ENCODE assay signal across 22 mouse cellular contexts in the genomic region with DNA sequence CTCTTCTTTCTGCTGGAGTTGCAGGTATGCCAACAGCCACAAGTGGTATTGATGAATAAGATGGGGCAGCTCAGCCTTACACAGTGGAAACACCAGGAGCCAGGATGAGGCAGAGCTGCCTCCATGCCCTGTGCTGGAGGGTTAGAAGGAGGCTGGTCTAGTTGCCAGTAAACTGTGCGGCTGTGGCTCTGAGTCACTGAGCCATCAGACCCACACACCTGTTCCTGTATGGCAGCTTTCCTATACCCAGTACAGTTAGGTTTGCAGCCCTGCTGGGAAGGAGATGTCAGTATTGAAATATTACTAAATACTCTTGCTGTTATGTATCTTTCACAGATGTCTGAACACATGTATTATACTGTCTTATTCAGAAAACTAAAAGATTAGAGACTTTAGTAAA. TPM values are rescaled to one million over a fixed set of nuclear protein-coding genes. Genes with fewer than 3 reads are reported as not detected.
A peak's percentile ranks its signal among the peaks of the same experiment; 100 is the strongest.
DNase-seq lines count a peak whose midpoint lies in the region; ATAC-seq and TF ChIP-seq lines count a peak whose summit lies in the region.
"Had no signal": no experiment of that assay in that cellular context is flagged by ENCODE, and none has a peak within 500 bp of the region (broad histone marks: within the 10 kb centered on the region; RNA-seq: fewer than 3 reads in every experiment).

No protein-coding gene starts in this region.

- H3K27ac ChIP-seq in embryonic fibroblast, embryonic 13.5 days (ENCODE audit: insufficient read depth, low read length), result 0 out of 2 replicates have a peak overlapping the region, but pooled peaks have one; percentile 14
- H3K27ac ChIP-seq in midbrain, embryonic 11.5 days (ENCODE audit: low read depth, low read length), result no peak overlapping the region
- H3K27ac ChIP-seq: heart, embryonic 10.5 days; hindbrain, embryonic 13.5 days; liver, embryonic 15.5 days had no signal

- peaks cover 10% of the 10 kb centered on the region for H3K36me3 ChIP-seq in midbrain, embryonic 11.5 days (ENCODE audit: control insufficient read depth, insufficient read depth, low read length)

- TF ChIP-seq CTCF in embryonic fibroblast, embryonic 13.5 days (IDR thresholded peaks at IDR 0.05; ENCODE audit: borderline replicate concordance, insufficient read depth, low read length), result no peak

- no peak overlapping the region for H3K9ac ChIP-seq in midbrain, embryonic 11.5 days (ENCODE audit: low read length)
- H3K9ac ChIP-seq: hindbrain, embryonic 13.5 days; liver, embryonic 15.5 days had no signal

- no peak for ATAC-seq in midbrain, embryonic 11.5 days (ENCODE audit: low FRiP score)
- ATAC-seq: forebrain, embryonic 14.5 days; inflammation-experienced regulatory T-cells, adult 6 months had no signal

- peaks cover 5% of the 10 kb centered on the region for H3K4me1 ChIP-seq in embryonic fibroblast, embryonic 13.5 days (ENCODE audit: control insufficient read depth, insufficient read depth, low read length)
- H3K4me1 ChIP-seq in midbrain, embryonic 11.5 days (ENCODE audit: control insufficient read depth, insufficient read depth, low read length), result no peaks in the 10 kb centered on the region
- H3K4me1 ChIP-seq: heart, embryonic 10.5 days; hindbrain, embryonic 13.5 days; liver, embryonic 15.5 days had no signal

- intact Hi-C loops in gastrocnemius, postnatal 36 days (cut with DNase I), result loop anchor here (5.0 kb wide), 1 partner anchor 85 kb away; the partner anchor contains the start of gene Fbxo30

- H3K9me3 ChIP-seq in midbrain, embryonic 11.5 days (ENCODE audit: control insufficient read depth, low read length), result no peaks in the 10 kb centered on the region
- H3K9me3 ChIP-seq: heart, embryonic 10.5 days; hindbrain, embryonic 13.5 days; liver, embryonic 15.5 days had no signal

- no peak overlapping the region for H3K4me2 ChIP-seq in midbrain, embryonic 11.5 days
- H3K4me2 ChIP-seq: hindbrain, embryonic 13.5 days; liver, embryonic 15.5 days had no signal

- no peaks in the 10 kb centered on the region for H3K27me3 ChIP-seq in midbrain, embryonic 11.5 days (ENCODE audit: control insufficient read depth, insufficient read depth, low read length)
- H3K27me3 ChIP-seq: hindbrain, embryonic 13.5 days; liver, embryonic 15.5 days had no signal

- WGBS in midbrain, embryonic 11.5 days, result 86% methylated on average over 1 of the region's 1 CpGs

- DNase-seq in cerebellum, adult 18-20 months, result peak; percentile 32 to 54
- no peak for DNase-seq in cerebellum, adult 8-10 months
- peak; percentile 8 for DNase-seq in gastrocnemius, postnatal 10 days
- no peak for DNase-seq in gastrocnemius, postnatal 36 days
- DNase-seq in 3T3-L1 (ENCODE audit: low read depth, low spot score), result peak; percentile 31
- no peak for DNase-seq in midbrain, embryonic 11.5 days (ENCODE audit: low spot score, missing footprints)
- no peak for DNase-seq in retina, embryonic 14.5 days (ENCODE audit: low spot score)
- DNase-seq: adrenal gland, adult 8-10 months; heart, postnatal 14 days; kidney, adult 2 months; kidney, postnatal 10 days; lung, postnatal 10 days; midbrain, embryonic 14.5 days; right cerebral cortex, postnatal 4 days; thymus, postnatal 14 days had no signal

- no peak for TF ChIP-seq POLR2A in embryonic fibroblast, embryonic 13.5 days (IDR thresholded peaks at IDR 0.05; ENCODE audit: low read depth, low read length)

- no peak overlapping the region for H3K4me3 ChIP-seq in embryonic fibroblast, embryonic 13.5 days (ENCODE audit: insufficient read depth, low read length)
- no peak overlapping the region for H3K4me3 ChIP-seq in midbrain, embryonic 11.5 days (ENCODE audit: low read depth, low read length)
- H3K4me3 ChIP-seq: erythroblast, embryonic 14.5 days; heart, embryonic 10.5 days; hindbrain, embryonic 13.5 days; liver, embryonic 15.5 days had no signal

RNA-seq across cellular contexts. Expression of gene Shprh, which starts 48.1 kb away (rescaled TPM):
- 10 to 100 TPM; 10.1 to 13.8 TPM for total RNA-seq in gastrocnemius, postnatal 10 days (2021)
- 1 to 10 TPM; 6.5 to 6.6 TPM for total RNA-seq in gastrocnemius, postnatal 36 days (2021)
- polyA plus RNA-seq in embryonic fibroblast, embryonic 13.5 days (2011; ENCODE audit: insufficient read length, low read depth, missing spikeins), result 21.3 and 22.3 TPM in 2 replicates
- 26.7 and 29.8 TPM in 2 replicates for polyA plus RNA-seq in midbrain, embryonic 11.5 days (2014; fragmentation: Nextera tagmentation; extraction: Ambion mirVana)

Comparison
In these comparisons a context has a peak if more than half of its experiments do, and no peak if none do; other contexts are left out.
1. DNase-seq: peak in cerebellum, adult 18-20 months (2 of 2), gastrocnemius, postnatal 10 days (single experiment) and 3T3-L1 (single experiment); none in cerebellum, adult 8-10 months (single experiment), gastrocnemius, postnatal 36 days (0 of 2), midbrain, embryonic 11.5 days (single experiment) and retina, embryonic 14.5 days (single experiment).